Mouse (Mus musculus) embryonic facial prominence, embryonic 11.5 days (tissue): ENCODE results near the gene Tsx. TPM values are rescaled to one million over a fixed set of nuclear protein-coding genes. Genes with fewer than 3 reads are reported as not detected.

Experiments
- polyA plus RNA-seq: library from polyadenylated mRNA; unstranded; fragments of >200 nt; fragmentation: Nextera tagmentation; extraction: Ambion mirVana; gene quantifications from 2 replicates; pipeline ENCODE4 v1.2.1, GENCODE M21; 2014

Tsx gene
- polyA plus RNA-seq, 1 experiment from 2014 or later = 0.53 TPM

Other genes starting within 250 kb of the Tsx start
- gene Nap1l2, start 227.8 kb upstream of the Tsx start, polyA plus RNA-seq = 11.6 and 13.9 TPM in 2 replicates
- gene Cdx4, start 93.1 kb upstream of the Tsx start, polyA plus RNA-seq = not detected in 2 replicates
- 3.8 and 4.1 TPM in 2 replicates for gene Chic1, start 58.0 kb upstream of the Tsx start, polyA plus RNA-seq
- not detected in 2 replicates for gene Gm26992, start 7.5 kb downstream of the Tsx start, polyA plus RNA-seq
- gene Zcchc13, start 216.1 kb downstream of the Tsx start, polyA plus RNA-seq = not detected in 2 replicates